Mouse (Mus musculus) limb, embryonic 14.5 days (tissue): Measurements from ENCODE around the gene Plekhg3. TPM values are rescaled to one million over a fixed set of nuclear protein-coding genes. Genes with fewer than 3 reads are reported as not detected.

ENCODE experiments used
- ATAC-seq: fragments of 200-750 bp; cut with Nextera tagmentation; 2 replicates; pipeline ENCODE4 v1.8.0; 2017; ENCODE audit warnings: low read depth, moderate number of reproducible peaks, moderate TSS enrichment; ENCODE audit not compliant: low FRiP score
- DNase-seq: peaks from one replicate; pipeline ENCODE4 v3.0.0-alpha.2; 2015; ENCODE audit warnings: low spot score
- H3K27ac ChIP-seq: fragments of 300-500 bp; sonication (generic); replicated peaks from 2 replicates; pipeline ENCODE4 v1.5.1; 2014; ENCODE audit warnings: low read depth, mild to moderate bottlenecking, low read length, moderate library complexity, mixed read lengths
- H3K27me3 ChIP-seq: fragments of 300-500 bp; sonication (generic); 2 replicates; pipeline ENCODE4 v1.6.1; 2014; ENCODE audit warnings: low read length, mixed read lengths; ENCODE audit not compliant: control insufficient read depth, insufficient read depth
- H3K36me3 ChIP-seq: fragments of 300-500 bp; sonication (generic); 2 replicates; pipeline ENCODE4 v1.6.1; 2014; ENCODE audit warnings: mild to moderate bottlenecking, low read length, moderate library complexity, mixed read lengths; ENCODE audit not compliant: control insufficient read depth, insufficient read depth
- H3K4me1 ChIP-seq: fragments of 300-500 bp; sonication (generic); 2 replicates; pipeline ENCODE4 v1.6.1; 2014; ENCODE audit warnings: antibody characterized with exemption, low read length, mixed read lengths; ENCODE audit not compliant: control insufficient read depth, insufficient read depth
- H3K4me2 ChIP-seq: fragments of 300-500 bp; sonication (generic); replicated peaks from 2 replicates; pipeline ENCODE4 v1.6.1; 2014; ENCODE audit warnings: low read depth, mild to moderate bottlenecking, low read length, moderate library complexity; ENCODE audit not compliant: severe bottlenecking
- H3K4me3 ChIP-seq: fragments of 300-500 bp; sonication (generic); replicated peaks from 2 replicates; pipeline ENCODE4 v1.5.1; 2014; ENCODE audit warnings: low read length
- H3K9ac ChIP-seq: fragments of 300-500 bp; sonication (generic); 2 replicates; pipeline ENCODE4 v1.6.1; 2014; ENCODE audit warnings: mild to moderate bottlenecking, low read depth, low read length, moderate library complexity; ENCODE audit not compliant: severe bottlenecking
- H3K9me3 ChIP-seq: fragments of 300-500 bp; sonication (generic); 2 replicates; pipeline ENCODE4 v1.6.1; 2016; ENCODE audit warnings: low read length; ENCODE audit not compliant: control insufficient read depth
- POLR2A ChIP-seq: fragments of 200-500 bp; IDR thresholded peaks from 2 replicates; pipeline ENCODE4 v1.8.0; 2012; ENCODE audit warnings: inconsistent platforms, mild to moderate bottlenecking, moderate library complexity, borderline replicate concordance; ENCODE audit not compliant: insufficient read depth, insufficient read length; ENCODE audit errors: extremely low read depth
- WGBS: fragments of 180-500 bp; shearing (Covaris S2); extraction: QIAGEN DNeasy Blood & Tissue Kit; methylation state at CpG from one replicate; pipeline ENCODE4 v1.1.7; 2014; 5-methylcytosine and 5-hydroxymethylcytosine counted together
- polyA plus RNA-seq, 2 experiments: library from polyadenylated mRNA; depleted of rRNA in 1 of 2; stranded (reverse) in 1 of 2; unstranded in 1 of 2; fragments of >200 nt; fragmentation: Nextera tagmentation in 1 of 2; extraction: Ambion mirVana in 1 of 2; gene quantifications; 2 replicates each; pipeline versions ENCODE4 v1.2.1 to v1.2.3; 2012 to 2014

Gene Plekhg3
- polyA plus RNA-seq, 2 experiments: 5.6 to 22.7 TPM

GRCm38 (mm10) chr12:76556187-76556586, 25.5 kb downstream of the Plekhg3 start:
- H3K27ac ChIP-seq: no peak overlapping the region
- DNase-seq: no peak
- no peak overlapping the region for H3K4me2 ChIP-seq
- no peaks in the 10 kb centered on the region for H3K27me3 ChIP-seq
- H3K36me3 ChIP-seq: peaks cover 13% of the 10 kb centered on the region; the same call in 1 of the 2 replicates
- no peak for ATAC-seq
- no peaks in the 10 kb centered on the region for H3K9me3 ChIP-seq
- H3K4me1 ChIP-seq: peaks cover 9% of the 10 kb centered on the region
- H3K4me3 ChIP-seq: no peak overlapping the region
- no peak overlapping the region for H3K9ac ChIP-seq
- no peak for TF ChIP-seq POLR2A
- 83% methylated on average over 7 of the region's 7 CpGs for WGBS

- Histone ChIP-seq H3K27ac (no peak overlapping the region), H3K9ac (no peak overlapping the region), H3K4me2 (no peak overlapping the region), H3K4me1 (peaks cover 9% of the 10 kb centered on the region), H3K9me3 (no peaks in the 10 kb centered on the region), H3K36me3 (peaks cover 16% of the 10 kb centered on the region; the same call in 1 of the 2 replicates), H3K27me3 (no peaks in the 10 kb centered on the region), H3K4me3 (no peak overlapping the region)
- DNase-seq: no peak
- WGBS: 29% methylated on average over 6 of the region's 6 CpGs
- TF ChIP-seq POLR2A: no peak
- ATAC-seq: no peak
Observed at GRCm38 (mm10) chr12:76556745-76557389, 26.2 kb downstream of the Plekhg3 start.

GRCm38 (mm10) chr12:76558206-76558605, 27.5 kb downstream of the Plekhg3 start:
- Histone ChIP-seq H3K36me3 (peaks cover 25% of the 10 kb centered on the region), H3K27me3 (no peaks in the 10 kb centered on the region), H3K9ac (no peak overlapping the region), H3K4me2 (no peak overlapping the region), H3K4me1 (peaks cover 3% of the 10 kb centered on the region; the same call in 1 of the 2 replicates), H3K9me3 (no peaks in the 10 kb centered on the region), H3K4me3 (no peak overlapping the region), H3K27ac (no peak overlapping the region)
- no peak for TF ChIP-seq POLR2A
- DNase-seq (no peak), ATAC-seq (no peak)
- WGBS: 65% methylated on average over 5 of the region's 5 CpGs

GRCm38 (mm10) chr12:76562196-76562595, 31.5 kb downstream of the Plekhg3 start:
- no peak overlapping the region for H3K4me2 ChIP-seq
- ATAC-seq (no peak), DNase-seq (no peak)
- H3K9me3 ChIP-seq: no peaks in the 10 kb centered on the region
- H3K4me3 ChIP-seq: no peak overlapping the region
- H3K4me1 ChIP-seq: peaks cover 4% of the 10 kb centered on the region
- no peak overlapping the region for H3K27ac ChIP-seq
- H3K27me3 ChIP-seq: no peaks in the 10 kb centered on the region
- peaks cover 55% of the 10 kb centered on the region for H3K36me3 ChIP-seq
- no peak overlapping the region for H3K9ac ChIP-seq
- no peak for TF ChIP-seq POLR2A
- WGBS: 84% methylated on average over 4 of the region's 4 CpGs

- WGBS: 74% methylated on average over 10 of the region's 10 CpGs
Observed at GRCm38 (mm10) chr12:76566284-76566683, 35.6 kb downstream of the Plekhg3 start.

More at GRCm38 (mm10) chr12:76566284-76566683, 35.6 kb downstream of the Plekhg3 start:
- H3K36me3 ChIP-seq: peaks cover 44% of the 10 kb centered on the region
- H3K27ac ChIP-seq: no peak overlapping the region
- no peak for TF ChIP-seq POLR2A
- ATAC-seq (no peak), DNase-seq (no peak)
- no peaks in the 10 kb centered on the region for H3K27me3 ChIP-seq
- H3K4me3 ChIP-seq: no peak overlapping the region
- H3K9ac ChIP-seq: no peak overlapping the region
- H3K4me1 ChIP-seq: peaks cover 4% of the 10 kb centered on the region; the same call in 1 of the 2 replicates
- H3K4me2 ChIP-seq: no peak overlapping the region
- H3K9me3 ChIP-seq: no peaks in the 10 kb centered on the region
